Mouse (Mus musculus) MN1 (cell line): Measurements from ENCODE around the gene Anapc15-ps.

Experiments
- DNase-seq: peaks from one replicate; pipeline ENCODE4 v3.0.0-alpha.2; 2016; ENCODE audit warnings: low spot score

Gene Anapc15-ps

GRCm38 (mm10) chr10:95689833-95690232, 16.6 kb upstream of the Anapc15-ps start:
- DNase-seq, result no peak

GRCm38 (mm10) chr10:95689058-95689457, 15.8 kb upstream of the Anapc15-ps start:
- DNase-seq, result no peak

- DNase-seq, result no peak
These were observed 14.4 kb upstream of the Anapc15-ps start for GRCm38 (mm10) chr10:95687558-95688141.

- no peak for DNase-seq
These were observed 12.8 kb upstream of the Anapc15-ps start for GRCm38 (mm10) chr10:95686041-95686440.

GRCm38 (mm10) chr10:95684782-95685555, 11.7 kb upstream of the Anapc15-ps start:
- no peak for DNase-seq

- no peak for DNase-seq
These were observed 11.0 kb upstream of the Anapc15-ps start for GRCm38 (mm10) chr10:95684250-95684649.

- no peak for DNase-seq
These were observed 10.5 kb upstream of the Anapc15-ps start for GRCm38 (mm10) chr10:95683735-95684134.

- no peak for DNase-seq
These were observed 9.7 kb upstream of the Anapc15-ps start for GRCm38 (mm10) chr10:95682964-95683363.

- no peak for DNase-seq
These were observed 9.0 kb upstream of the Anapc15-ps start for GRCm38 (mm10) chr10:95682091-95682740.

GRCm38 (mm10) chr10:95681481-95681880, 8.2 kb upstream of the Anapc15-ps start:
- DNase-seq, result no peak

GRCm38 (mm10) chr10:95681058-95681440, 7.8 kb upstream of the Anapc15-ps start:
- no peak for DNase-seq

GRCm38 (mm10) chr10:95680153-95681057, 7.2 kb upstream of the Anapc15-ps start:
- DNase-seq, result no peak

- no peak for DNase-seq
These were observed 5.9 kb upstream of the Anapc15-ps start for GRCm38 (mm10) chr10:95679131-95679530.

GRCm38 (mm10) chr10:95678661-95679060, 5.4 kb upstream of the Anapc15-ps start:
- DNase-seq, result no peak

- DNase-seq, result no peak
These were observed 5.0 kb upstream of the Anapc15-ps start for GRCm38 (mm10) chr10:95678241-95678640.

- DNase-seq, result no peak
These were observed 4.3 kb upstream of the Anapc15-ps start for GRCm38 (mm10) chr10:95677356-95678109.

GRCm38 (mm10) chr10:95676991-95677355, 3.7 kb upstream of the Anapc15-ps start:
- no peak for DNase-seq

GRCm38 (mm10) chr10:95676387-95676786, 3.1 kb upstream of the Anapc15-ps start:
- DNase-seq, result no peak

GRCm38 (mm10) chr10:95670781-95671780, 2.2 kb downstream of the Anapc15-ps start:
- no peak for DNase-seq

GRCm38 (mm10) chr10:95669872-95670271, 3.4 kb downstream of the Anapc15-ps start:
- DNase-seq, result no peak
